Mouse (Mus musculus) forebrain, embryonic 15.5 days (tissue): ENCODE data around the gene Rps7. TPM values are rescaled to one million over a fixed set of nuclear protein-coding genes. Genes with fewer than 3 reads are reported as not detected.

ENCODE experiments used
- ATAC-seq: fragments of 200-750 bp; cut with Nextera tagmentation; replicated peaks from 2 replicates; pipeline ENCODE4 v1.8.0; 2017; ENCODE audit warnings: mild to moderate bottlenecking, moderate TSS enrichment, moderate library complexity
- H3K27ac ChIP-seq: fragments of 300-500 bp; sonication (generic); replicated peaks from 2 replicates; pipeline ENCODE4 v1.5.1; 2015; ENCODE audit warnings: mild to moderate bottlenecking, inconsistent platforms
- H3K27me3 ChIP-seq: fragments of 300-500 bp; sonication (generic); 2 replicates; pipeline ENCODE4 v1.6.1; 2015; ENCODE audit warnings: inconsistent platforms
- H3K36me3 ChIP-seq: fragments of 300-500 bp; sonication (generic); 2 replicates; pipeline ENCODE4 v1.6.1; 2015; ENCODE audit warnings: mild to moderate bottlenecking, inconsistent platforms
- H3K4me1 ChIP-seq: fragments of 300-500 bp; sonication (generic); 2 replicates; pipeline ENCODE4 v1.6.1; 2015; ENCODE audit warnings: inconsistent platforms
- H3K4me2 ChIP-seq: fragments of 300-500 bp; sonication (generic); replicated peaks from 2 replicates; pipeline ENCODE4 v1.6.1; 2015; ENCODE audit warnings: mild to moderate bottlenecking, inconsistent platforms
- H3K4me3 ChIP-seq: fragments of 300-500 bp; sonication (generic); 2 replicates; pipeline ENCODE4 v1.5.1; 2015; ENCODE audit warnings: mild to moderate bottlenecking, inconsistent platforms
- H3K9ac ChIP-seq: fragments of 300-500 bp; sonication (generic); replicated peaks from 2 replicates; pipeline ENCODE4 v1.6.1; 2015; ENCODE audit warnings: mild to moderate bottlenecking, inconsistent platforms
- H3K9me3 ChIP-seq: fragments of 300-500 bp; sonication (generic); 2 replicates; pipeline ENCODE4 v1.6.1; 2016; ENCODE audit warnings: inconsistent platforms
- WGBS: fragments of 180-500 bp; shearing (Covaris S2); methylation state at CpG from one replicate; pipeline ENCODE4 v1.1.7; 2015; ENCODE audit warnings: mixed read lengths; 5-methylcytosine and 5-hydroxymethylcytosine counted together
- polyA plus RNA-seq: library from polyadenylated mRNA; unstranded; fragments of >200 nt; fragmentation: Nextera tagmentation; extraction: Ambion mirVana; gene quantifications from 2 replicates; pipeline ENCODE4 v1.2.1, GENCODE M21; 2015

The Rps7 gene
- polyA plus RNA-seq, 1 experiment from 2014 or later = 531 TPM

DNA sequence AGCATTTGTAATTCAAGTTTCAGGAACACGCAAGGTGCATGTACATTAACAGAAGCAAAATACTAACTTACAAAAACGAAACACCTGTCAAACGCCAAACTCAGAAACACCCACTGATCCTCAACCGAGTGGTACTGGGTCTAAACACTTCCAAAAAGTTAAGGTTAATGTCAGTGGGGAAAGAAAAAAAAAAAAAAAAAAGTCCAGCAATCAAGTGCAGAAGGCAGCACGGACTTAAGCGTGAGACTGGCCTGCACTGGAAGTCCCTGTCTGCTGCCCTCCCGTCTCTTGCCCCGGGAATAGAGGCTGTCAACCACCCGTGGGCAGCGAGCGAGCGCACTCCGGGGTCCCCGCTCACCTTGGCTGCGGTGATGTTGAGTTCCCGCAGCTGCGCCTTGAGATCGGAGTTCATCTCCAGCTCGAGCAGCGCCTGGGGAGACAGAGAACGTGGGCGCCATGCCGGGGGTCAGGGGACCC lies 657 bp downstream of the Rps7 start:
- Histone ChIP-seq H3K4me3 (peak overlapping the region; percentile 64), H3K9me3 (no peaks in the 10 kb centered on the region), H3K4me1 (peaks cover 31% of the 10 kb centered on the region), H3K9ac (peak overlapping the region; percentile 87), H3K4me2 (peak overlapping the region; percentile 57), H3K36me3 (peaks cover 40% of the 10 kb centered on the region), H3K27ac (peak overlapping the region; percentile 87), H3K27me3 (no peaks in the 10 kb centered on the region)
- WGBS = 2% methylated on average over 23 of the region's 23 CpGs
- ATAC-seq = peak; percentile 17

DNA sequence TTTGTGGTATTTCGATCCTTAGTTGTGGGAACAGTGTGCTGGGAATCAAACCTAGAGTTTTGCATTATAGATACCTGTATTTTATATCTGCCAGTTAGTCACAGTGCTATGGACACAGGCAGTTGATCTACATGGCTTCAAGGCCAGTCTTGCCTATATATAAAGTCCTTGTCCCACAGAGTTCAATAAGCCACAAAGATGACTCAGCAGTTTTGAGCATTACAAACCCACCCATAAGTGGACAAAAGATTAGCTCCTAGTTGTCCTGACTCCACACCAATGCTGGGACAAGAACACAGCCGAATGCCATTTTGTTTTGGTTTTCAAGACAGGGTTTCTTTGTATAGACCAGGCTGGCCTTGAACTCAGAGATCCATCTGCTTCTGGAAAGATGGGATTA lies 7.3 kb downstream of the Rps7 start:
- Histone ChIP-seq H3K4me3 (no peak overlapping the region), H3K4me1 (peaks cover 14% of the 10 kb centered on the region), H3K4me2 (no peak overlapping the region), H3K27ac (no peak overlapping the region), H3K9ac (no peak overlapping the region), H3K36me3 (peaks cover 56% of the 10 kb centered on the region), H3K9me3 (no peaks in the 10 kb centered on the region), H3K27me3 (no peaks in the 10 kb centered on the region)
- WGBS = 89% methylated on average over 2 of the region's 2 CpGs
- ATAC-seq = no peak

DNA sequence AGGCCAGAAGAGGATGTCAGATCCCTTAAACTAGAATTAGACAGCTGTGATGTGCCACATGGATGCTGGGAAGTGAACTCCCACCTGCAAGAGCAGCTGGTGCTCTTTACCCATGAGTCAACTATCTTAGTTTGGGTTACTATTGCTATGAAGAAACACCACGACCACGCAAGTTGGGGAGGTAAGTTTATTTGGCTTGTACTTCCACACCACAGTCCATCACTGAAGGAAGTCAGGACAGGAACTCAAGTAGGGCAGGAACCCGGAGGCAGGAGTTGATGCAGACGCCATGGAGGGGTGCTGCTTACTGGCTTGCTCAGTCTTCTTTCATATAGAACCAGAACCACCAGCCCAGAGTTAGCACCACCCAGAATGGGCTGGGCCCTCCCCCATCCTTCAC lies 8.7 kb downstream of the Rps7 start:
- Histone ChIP-seq H3K4me2 (no peak overlapping the region), H3K27ac (no peak overlapping the region), H3K4me3 (no peak overlapping the region), H3K4me1 (peaks cover 4% of the 10 kb centered on the region; the same call in 1 of the 2 replicates), H3K9ac (no peak overlapping the region), H3K36me3 (peaks cover 43% of the 10 kb centered on the region), H3K9me3 (no peaks in the 10 kb centered on the region), H3K27me3 (no peaks in the 10 kb centered on the region)
- no peak for ATAC-seq
- WGBS = 77% methylated on average over 4 of the region's 4 CpGs

DNA sequence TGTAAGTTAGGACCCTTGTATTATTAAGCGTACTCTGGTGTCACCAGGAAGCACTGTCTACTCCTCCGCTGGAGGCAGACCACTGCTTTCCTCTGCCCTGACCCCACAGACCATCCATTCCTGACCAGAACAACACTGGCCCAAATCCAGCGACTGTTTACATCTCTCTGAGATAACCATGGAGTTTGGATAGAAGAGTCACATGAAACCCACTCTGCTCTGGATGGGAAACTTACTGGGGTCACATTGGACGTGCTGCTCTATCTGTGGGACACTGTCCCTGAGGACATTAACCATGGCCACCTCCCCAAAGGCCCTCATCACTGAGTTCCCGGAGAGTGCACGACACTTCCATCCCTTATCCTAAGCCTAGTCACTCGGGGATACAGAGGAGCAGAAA lies 10.3 kb downstream of the Rps7 start:
- Histone ChIP-seq H3K36me3 (peaks cover 26% of the 10 kb centered on the region), H3K9me3 (no peaks in the 10 kb centered on the region), H3K27me3 (no peaks in the 10 kb centered on the region), H3K27ac (no peak overlapping the region), H3K4me1 (0 out of 2 replicates have a peak, but pooled peaks cover 11% of the 10 kb centered on the region), H3K9ac (no peak overlapping the region), H3K4me3 (no peak overlapping the region), H3K4me2 (no peak overlapping the region)
- 88% methylated on average over 7 of the region's 7 CpGs for WGBS
- ATAC-seq = no peak

DNA sequence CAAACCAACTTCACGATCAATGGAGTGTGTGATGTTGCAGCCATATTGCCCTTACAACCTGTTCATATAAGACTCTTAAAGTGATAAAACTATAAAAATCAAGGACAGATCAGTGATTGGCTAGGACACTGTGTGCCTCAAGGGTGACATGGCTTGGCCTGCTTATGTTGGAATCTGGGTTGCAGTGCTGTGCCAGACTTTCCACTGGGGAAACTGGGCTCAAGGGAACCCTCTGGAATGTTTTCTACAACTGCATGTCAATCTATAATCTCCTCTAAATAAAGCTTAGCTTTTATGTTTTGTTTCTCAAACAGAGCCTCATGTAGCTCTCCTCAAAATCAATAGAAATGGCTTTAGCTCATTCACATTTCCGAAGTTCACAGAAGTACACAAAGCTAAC lies 11.5 kb downstream of the Rps7 start:
- H3K36me3 ChIP-seq = peaks cover 14% of the 10 kb centered on the region
- no peak for ATAC-seq

DNA sequence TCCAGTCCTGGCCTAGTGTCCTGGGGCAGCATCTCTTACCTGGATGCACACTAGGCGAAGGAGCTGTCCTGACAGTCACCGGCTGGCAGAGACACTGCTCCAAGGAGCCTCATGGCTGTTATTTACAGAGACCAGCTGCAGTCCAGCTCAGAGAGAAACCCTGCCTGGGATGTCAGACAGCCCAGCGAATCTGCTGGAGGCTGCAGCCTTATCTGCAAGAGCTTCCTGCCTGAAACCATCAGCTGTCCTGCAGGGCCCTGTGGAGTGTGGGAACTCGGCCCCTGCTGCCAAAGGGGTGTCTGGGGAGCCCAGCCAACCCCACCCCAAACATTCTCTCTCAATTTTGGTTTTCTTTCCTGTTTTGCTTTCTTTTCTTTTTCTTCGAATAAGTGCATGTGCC lies 12.6 kb downstream of the Rps7 start, which contains the start of gene Colec11:
Gene Colec11, minus strand, starts transcription at position 183 of the 400 bp plus-strand sequence.
- Histone ChIP-seq H3K9ac (no peak within 1 kb of the TSS), H3K4me3 (no peak within 1 kb of the TSS), H3K36me3 (peaks cover 4% of the 10 kb centered on the region), H3K4me2 (no peak within 1 kb of the TSS), H3K27me3 (no peaks in the 10 kb centered on the region), H3K27ac (no peak within 1 kb of the TSS), H3K9me3 (no peaks in the 10 kb centered on the region), H3K4me1 (0 out of 2 replicates have a peak, but pooled peaks cover 11% of the 10 kb centered on the region)
- no peak for ATAC-seq
- 66% methylated on average over 5 of the region's 5 CpGs for WGBS

More for the DNA sequence above, 11.5 kb downstream of the Rps7 start:
- no peak overlapping the region for H3K4me3 ChIP-seq
- WGBS = 85% methylated on average over 2 of the region's 2 CpGs
- no peak overlapping the region for H3K4me2 ChIP-seq
- H3K27ac ChIP-seq = no peak overlapping the region
- no peaks in the 10 kb centered on the region for H3K9me3 ChIP-seq
- 0 out of 2 replicates have a peak, but pooled peaks cover 11% of the 10 kb centered on the region for H3K4me1 ChIP-seq
- H3K27me3 ChIP-seq = no peaks in the 10 kb centered on the region
- no peak overlapping the region for H3K9ac ChIP-seq

DNA sequence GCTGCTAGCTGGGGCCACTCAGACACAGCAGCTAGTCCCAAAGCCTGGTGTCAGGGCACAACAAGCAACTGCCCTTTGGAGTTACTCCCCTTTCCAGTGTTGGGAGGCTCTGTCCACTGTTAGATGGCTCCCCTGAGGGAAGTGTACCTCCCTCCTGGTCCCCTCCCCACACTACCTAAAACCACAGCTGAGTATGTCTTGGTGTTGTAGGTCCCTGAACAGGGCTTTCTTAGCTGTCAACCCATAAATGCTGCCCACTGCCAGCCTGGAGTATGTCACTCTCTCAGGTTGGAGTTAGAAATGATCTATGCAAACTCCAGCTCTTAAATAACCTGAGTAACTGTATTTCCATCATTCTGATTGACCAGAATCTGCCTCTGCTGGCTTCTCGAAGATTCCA lies 13.1 kb downstream of the Rps7 start:
- WGBS = 88% methylated on average over 1 of the region's 1 CpGs
- H3K4me2 ChIP-seq = no peak overlapping the region
- H3K4me1 ChIP-seq = 0 out of 2 replicates have a peak, but pooled peaks cover 11% of the 10 kb centered on the region
- no peak for ATAC-seq
- H3K27me3 ChIP-seq = no peaks in the 10 kb centered on the region
- no peak overlapping the region for H3K4me3 ChIP-seq
- no peak overlapping the region for H3K9ac ChIP-seq
- H3K9me3 ChIP-seq = no peaks in the 10 kb centered on the region
- H3K36me3 ChIP-seq = no peaks in the 10 kb centered on the region
- H3K27ac ChIP-seq = no peak overlapping the region

DNA sequence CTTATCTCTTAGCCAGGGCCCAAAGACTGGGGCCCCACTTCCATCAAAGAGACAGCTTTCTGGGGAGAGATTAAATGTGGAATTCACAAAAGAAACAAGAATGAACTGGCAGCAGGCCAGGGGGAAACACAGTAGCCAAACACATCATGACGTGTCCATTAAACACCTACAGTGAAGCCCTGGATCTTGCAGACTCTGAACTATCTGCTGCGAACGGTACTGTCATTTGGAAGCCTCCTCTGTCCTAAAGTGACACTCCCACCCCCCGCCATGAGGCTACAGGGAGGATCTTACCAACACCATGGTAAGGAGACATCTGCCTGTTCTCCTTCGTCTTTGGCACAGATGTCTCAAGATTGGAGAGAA lies 13.6 kb downstream of the Rps7 start:
- Histone ChIP-seq H3K27me3 (no peaks in the 10 kb centered on the region), H3K4me3 (no peak overlapping the region), H3K9ac (no peak overlapping the region), H3K27ac (no peak overlapping the region), H3K4me2 (no peak overlapping the region), H3K4me1 (0 out of 2 replicates have a peak, but pooled peaks cover 11% of the 10 kb centered on the region), H3K9me3 (no peaks in the 10 kb centered on the region), H3K36me3 (no peaks in the 10 kb centered on the region)
- 49% methylated on average over 5 of the region's 5 CpGs for WGBS
- no peak for ATAC-seq

DNA sequence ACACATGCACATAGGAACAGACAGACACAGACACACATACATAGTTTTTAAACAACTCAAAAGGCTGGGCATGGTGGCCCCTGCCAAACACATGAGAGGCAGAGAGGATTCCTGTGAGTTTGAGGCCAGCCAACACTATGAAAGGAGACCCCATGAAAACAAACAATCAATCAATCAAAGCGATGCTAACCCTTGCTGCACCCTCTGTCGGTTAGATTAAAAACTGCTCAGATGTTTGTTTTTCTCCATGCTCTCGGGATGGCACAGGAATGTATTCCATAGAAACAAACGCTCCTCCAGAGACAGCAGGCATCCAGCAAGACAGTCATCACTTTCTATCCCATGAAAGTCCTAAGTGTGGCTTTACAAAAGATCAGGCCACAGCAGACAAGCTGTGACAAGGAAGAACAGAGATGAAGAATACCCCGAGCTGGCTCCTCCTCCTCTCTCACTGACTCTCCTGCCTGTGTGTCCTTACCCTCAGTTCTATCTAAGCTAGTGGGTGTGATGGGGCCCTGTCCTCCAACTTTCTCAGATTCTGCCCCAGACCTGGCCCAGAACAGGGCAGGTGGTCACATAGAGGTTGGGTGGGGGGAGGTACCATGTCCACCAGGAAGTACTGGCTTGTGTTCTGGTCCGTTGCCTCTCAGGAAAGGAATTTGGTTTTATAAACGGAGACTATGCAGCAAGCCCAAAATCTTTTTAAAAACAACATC lies 14.1 kb downstream of the Rps7 start:
- H3K4me3 ChIP-seq = no peak overlapping the region
- no peak overlapping the region for H3K27ac ChIP-seq
- H3K9me3 ChIP-seq = no peaks in the 10 kb centered on the region
- no peak overlapping the region for H3K9ac ChIP-seq
- ATAC-seq = no peak
- no peak overlapping the region for H3K4me2 ChIP-seq
- no peaks in the 10 kb centered on the region for H3K27me3 ChIP-seq
- H3K36me3 ChIP-seq = no peaks in the 10 kb centered on the region
- 0 out of 2 replicates have a peak, but pooled peaks cover 11% of the 10 kb centered on the region for H3K4me1 ChIP-seq
- WGBS = 37% methylated on average over 7 of the region's 7 CpGs

DNA sequence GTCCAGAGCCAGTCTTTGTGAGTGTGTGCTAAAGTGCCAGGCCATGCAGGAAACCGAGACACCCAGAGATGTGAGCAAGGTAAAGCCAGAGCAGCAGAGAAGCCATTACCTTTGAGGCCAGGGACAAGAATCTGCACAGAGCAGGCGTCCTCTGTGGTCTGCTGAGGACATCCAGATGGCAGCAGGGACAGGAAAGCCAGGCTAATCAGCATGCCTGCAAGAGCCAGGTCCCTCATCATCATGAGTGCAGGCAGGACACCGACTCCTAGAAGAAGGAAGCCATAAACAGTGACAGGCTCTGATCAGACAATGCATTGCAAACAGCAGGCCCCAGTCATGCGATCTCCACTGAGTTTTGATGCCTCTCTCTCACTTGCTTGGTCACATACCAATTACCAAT lies 18.5 kb downstream of the Rps7 start:
- no peak for ATAC-seq
- Histone ChIP-seq H3K4me3 (no peak overlapping the region), H3K36me3 (no peaks in the 10 kb centered on the region), H3K9ac (no peak overlapping the region), H3K9me3 (no peaks in the 10 kb centered on the region), H3K4me2 (no peak overlapping the region), H3K4me1 (0 out of 2 replicates have a peak, but pooled peaks cover 10% of the 10 kb centered on the region), H3K27me3 (no peaks in the 10 kb centered on the region), H3K27ac (no peak overlapping the region)
- WGBS = 74% methylated on average over 4 of the region's 4 CpGs

DNA sequence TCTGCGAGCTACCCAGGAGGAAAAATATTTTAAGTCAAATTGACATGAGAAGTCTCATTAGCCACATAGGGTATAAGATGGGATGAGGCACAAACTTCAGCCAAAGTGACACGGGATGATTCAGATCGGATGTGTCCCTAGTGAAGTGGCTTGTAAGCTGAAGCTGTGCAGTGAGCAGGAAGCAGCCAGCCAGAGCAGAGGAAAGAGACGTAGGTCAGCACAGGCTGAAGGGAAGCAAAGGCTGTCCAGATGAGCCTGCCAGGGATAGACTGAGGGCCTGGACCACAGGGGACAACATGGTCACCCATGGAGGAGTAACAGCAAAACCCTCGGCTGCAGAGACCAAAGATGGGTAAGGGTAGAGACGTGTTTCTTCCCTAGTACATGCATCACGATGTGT lies 21.4 kb downstream of the Rps7 start:
- H3K4me3 ChIP-seq = no peak overlapping the region
- 79% methylated on average over 7 of the region's 7 CpGs for WGBS
- H3K9me3 ChIP-seq = no peaks in the 10 kb centered on the region
- H3K27ac ChIP-seq = no peak overlapping the region
- no peak overlapping the region for H3K4me2 ChIP-seq
- H3K36me3 ChIP-seq = no peaks in the 10 kb centered on the region
- no peak overlapping the region for H3K9ac ChIP-seq
- no peaks in the 10 kb centered on the region for H3K27me3 ChIP-seq
- no peak for ATAC-seq
- H3K4me1 ChIP-seq = no peaks in the 10 kb centered on the region

DNA sequence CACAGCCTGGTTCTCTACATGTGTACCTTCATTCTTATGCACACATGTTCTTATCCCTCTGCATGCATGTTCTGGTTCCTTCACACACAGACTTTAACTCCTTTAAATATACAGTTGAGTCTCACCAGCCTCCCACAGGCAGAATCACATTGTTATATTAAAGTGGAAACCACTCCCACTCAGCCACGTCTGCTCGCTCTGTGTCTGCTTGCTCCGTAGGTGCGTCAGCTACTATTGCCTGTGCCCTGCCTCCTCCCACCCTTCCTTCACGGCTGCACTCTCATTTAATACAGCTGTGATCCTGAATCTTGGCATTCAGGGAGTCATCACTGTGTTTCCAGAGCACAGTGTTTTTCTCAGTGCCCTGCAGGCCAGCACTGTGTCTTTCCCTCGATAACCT lies 23.4 kb downstream of the Rps7 start:
- no peak overlapping the region for H3K4me2 ChIP-seq
- H3K4me3 ChIP-seq = no peak overlapping the region
- H3K9me3 ChIP-seq = no peaks in the 10 kb centered on the region
- WGBS = 64% methylated on average over 6 of the region's 6 CpGs
- no peak overlapping the region for H3K27ac ChIP-seq
- no peak for ATAC-seq
- no peaks in the 10 kb centered on the region for H3K36me3 ChIP-seq
- no peak overlapping the region for H3K9ac ChIP-seq
- no peaks in the 10 kb centered on the region for H3K27me3 ChIP-seq
- H3K4me1 ChIP-seq = peaks cover 13% of the 10 kb centered on the region
